Mouse (Mus musculus) spleen, adult 12 weeks (tissue): ENCODE results near the gene Galnt18.

ENCODE experiments used
- DNase-seq: peaks from one replicate; pipeline ENCODE4 v3.0.0; 2022; ENCODE audit warnings: low spot score

The Galnt18 gene

DNA sequence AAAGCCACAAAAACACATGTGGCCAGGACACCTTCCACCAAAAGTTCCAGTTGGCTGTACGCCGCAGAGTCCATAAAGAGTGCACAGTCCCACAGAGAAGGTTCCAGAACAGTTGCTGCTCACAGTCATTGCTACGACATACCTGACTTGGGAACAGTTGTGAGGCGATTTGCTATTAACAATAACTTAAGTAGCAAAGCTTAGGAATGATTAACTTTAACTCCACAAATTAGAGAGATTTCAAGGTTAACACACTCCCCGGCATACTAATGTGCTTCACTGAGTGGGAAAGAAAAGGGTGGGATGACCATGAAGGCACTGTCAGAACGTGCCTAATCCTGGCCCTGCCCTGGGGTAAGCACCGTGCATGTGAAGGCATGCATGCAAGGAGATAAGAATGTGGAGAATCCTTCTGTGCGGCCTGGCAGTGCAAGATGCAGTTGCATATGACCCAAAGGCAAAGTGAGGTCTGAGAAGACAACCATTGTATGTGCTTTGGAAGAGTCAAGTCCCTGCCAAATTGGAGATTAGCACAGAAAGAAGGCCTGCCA, 8.5 kb downstream of the Galnt18 start:
- no peak for DNase-seq

GRCm38 (mm10) chr7:111770585-111770984, 9.2 kb downstream of the Galnt18 start:
- no peak for DNase-seq

GRCm38 (mm10) chr7:111766145-111766767, 13.5 kb downstream of the Galnt18 start:
- no peak for DNase-seq

GRCm38 (mm10) chr7:111762754-111763153, 17.0 kb downstream of the Galnt18 start:
- no peak for DNase-seq

GRCm38 (mm10) chr7:111748571-111749071, 31.2 kb downstream of the Galnt18 start:
- DNase-seq = no peak

GRCm38 (mm10) chr7:111744770-111745169, 35.0 kb downstream of the Galnt18 start:
- DNase-seq = no peak

DNA sequence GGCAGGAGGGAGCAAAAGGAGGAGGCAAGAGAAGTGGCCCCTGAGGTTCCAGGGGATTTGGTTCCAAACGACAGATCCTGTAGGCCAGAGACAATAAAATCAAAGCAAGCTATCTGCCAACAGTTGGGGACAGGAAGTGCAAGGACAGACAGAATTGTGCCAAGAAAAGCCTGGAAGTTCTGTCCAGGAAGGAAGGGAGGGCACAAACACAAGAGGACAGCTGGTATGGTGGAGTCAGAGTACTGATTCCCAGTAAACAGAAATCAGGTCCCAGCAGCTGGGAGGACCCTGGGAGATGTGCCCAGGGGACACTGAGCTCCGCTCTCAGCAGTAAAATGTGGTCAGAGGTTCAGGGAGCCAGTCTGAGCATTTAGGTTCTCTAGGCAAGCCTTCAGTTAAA, 38.2 kb downstream of the Galnt18 start:
- DNase-seq = no peak

GRCm38 (mm10) chr7:111740091-111740490, 39.7 kb downstream of the Galnt18 start:
- no peak for DNase-seq

- no peak for DNase-seq
Measured at GRCm38 (mm10) chr7:111739371-111739765, 40.4 kb downstream of the Galnt18 start.

GRCm38 (mm10) chr7:111738456-111739370, 41.1 kb downstream of the Galnt18 start:
- no peak for DNase-seq

GRCm38 (mm10) chr7:111737426-111737825, 42.4 kb downstream of the Galnt18 start:
- DNase-seq = no peak

- DNase-seq = no peak
Measured at GRCm38 (mm10) chr7:111736365-111736764, 43.4 kb downstream of the Galnt18 start.

DNA sequence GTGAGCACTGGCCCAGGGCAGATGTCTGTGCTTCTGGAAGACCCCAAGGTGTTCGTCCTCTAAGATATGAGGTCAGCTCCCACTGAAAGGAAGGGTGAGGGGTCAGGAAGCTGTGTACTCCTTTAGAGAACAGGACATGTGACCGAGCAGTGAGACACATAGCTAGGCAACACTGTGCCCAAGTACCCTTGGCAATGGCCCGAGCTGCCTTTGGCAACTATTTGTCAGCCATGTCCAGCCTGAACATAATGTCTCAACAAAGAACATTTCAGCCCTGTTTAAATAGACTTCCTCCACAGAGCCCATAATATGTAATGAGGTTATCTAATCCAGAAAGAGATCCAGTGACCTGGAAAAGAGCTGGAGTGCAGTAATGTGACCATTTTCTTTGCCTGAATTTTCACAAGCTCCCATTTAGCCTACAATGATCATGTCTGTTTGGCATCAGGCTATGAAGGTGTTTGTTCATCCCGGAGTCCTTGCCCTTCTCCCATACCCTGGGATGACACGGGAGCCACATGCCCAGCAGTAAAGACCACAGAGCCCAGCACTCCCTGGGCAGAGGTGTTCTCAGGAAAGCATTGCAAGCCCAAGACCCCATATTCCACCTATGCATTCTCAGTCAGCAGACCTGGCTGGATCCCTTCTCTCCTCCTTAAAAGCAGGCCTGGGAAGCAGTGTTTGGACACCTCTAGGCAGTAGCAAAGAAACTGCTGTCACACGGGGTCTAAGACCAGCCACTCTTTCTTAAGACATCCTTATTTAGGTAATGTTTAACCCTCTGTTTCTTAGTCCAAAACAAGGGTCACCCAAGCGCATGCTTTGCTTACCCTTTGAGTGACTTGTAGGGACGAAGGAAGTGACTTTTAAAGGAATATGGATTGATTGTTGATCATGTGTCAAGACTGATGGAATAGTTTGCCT, 49.2 kb downstream of the Galnt18 start:
- no peak for DNase-seq

DNA sequence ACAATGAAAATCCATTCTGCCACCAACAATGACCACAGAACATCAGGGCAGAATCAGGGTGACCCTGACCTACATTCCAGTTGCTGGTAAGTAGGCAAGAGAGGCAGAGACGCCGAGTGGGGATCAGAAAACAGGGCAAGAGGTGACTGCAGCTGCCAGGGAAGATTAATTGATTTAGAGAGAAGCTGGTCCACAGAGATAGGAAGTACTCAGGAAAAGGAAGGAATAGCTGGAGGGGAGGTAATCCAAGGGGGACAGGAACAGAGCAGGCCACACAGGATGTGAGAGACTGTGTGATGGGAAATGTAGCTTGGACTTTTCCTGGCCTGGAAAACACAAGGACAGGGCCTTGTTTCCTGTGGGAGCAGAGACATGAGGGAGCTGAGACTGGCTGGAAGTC, 52.8 kb downstream of the Galnt18 start:
- DNase-seq = no peak

DNA sequence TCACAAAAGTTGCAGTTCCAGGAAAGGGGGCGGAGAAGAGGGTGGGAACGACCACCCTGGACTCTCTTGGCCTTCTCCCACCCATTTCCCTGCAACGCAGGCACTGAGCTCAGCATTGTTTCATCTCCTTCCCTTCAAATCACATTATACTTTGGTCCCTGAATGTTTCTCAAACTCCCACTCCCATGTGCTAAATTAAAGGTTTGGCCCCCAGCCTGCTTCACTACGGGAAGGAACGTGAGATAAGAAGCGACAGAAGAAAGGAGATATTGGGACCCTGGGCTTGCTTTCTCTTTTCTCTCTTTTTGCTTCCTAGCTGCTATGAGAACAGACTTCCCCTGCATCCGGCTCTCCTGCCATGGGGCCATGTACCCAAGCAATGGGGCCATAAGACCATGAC, 55.0 kb downstream of the Galnt18 start:
- no peak for DNase-seq

DNA sequence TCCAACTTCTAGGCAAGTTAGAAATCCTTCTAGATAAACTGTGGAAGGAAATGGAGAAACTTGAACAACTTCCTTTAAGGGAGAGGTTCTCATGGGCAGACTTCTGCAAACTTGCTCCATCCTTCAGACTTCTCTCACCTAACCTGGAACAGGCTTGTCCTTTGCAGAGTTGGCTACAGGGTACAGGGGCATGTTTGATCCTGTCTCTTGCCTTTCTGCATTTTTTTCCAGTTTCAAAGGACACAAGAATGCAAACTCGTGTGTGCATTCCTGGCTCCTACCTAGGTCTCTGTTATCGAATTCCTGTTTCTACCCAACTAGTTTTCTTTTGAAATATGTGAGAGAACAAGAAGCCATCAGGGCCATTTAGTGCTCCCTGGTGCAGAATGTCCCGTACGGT, 55.8 kb downstream of the Galnt18 start:
- DNase-seq = no peak

- DNase-seq = no peak
Measured at GRCm38 (mm10) chr7:111721308-111721698, 58.5 kb downstream of the Galnt18 start.

DNA sequence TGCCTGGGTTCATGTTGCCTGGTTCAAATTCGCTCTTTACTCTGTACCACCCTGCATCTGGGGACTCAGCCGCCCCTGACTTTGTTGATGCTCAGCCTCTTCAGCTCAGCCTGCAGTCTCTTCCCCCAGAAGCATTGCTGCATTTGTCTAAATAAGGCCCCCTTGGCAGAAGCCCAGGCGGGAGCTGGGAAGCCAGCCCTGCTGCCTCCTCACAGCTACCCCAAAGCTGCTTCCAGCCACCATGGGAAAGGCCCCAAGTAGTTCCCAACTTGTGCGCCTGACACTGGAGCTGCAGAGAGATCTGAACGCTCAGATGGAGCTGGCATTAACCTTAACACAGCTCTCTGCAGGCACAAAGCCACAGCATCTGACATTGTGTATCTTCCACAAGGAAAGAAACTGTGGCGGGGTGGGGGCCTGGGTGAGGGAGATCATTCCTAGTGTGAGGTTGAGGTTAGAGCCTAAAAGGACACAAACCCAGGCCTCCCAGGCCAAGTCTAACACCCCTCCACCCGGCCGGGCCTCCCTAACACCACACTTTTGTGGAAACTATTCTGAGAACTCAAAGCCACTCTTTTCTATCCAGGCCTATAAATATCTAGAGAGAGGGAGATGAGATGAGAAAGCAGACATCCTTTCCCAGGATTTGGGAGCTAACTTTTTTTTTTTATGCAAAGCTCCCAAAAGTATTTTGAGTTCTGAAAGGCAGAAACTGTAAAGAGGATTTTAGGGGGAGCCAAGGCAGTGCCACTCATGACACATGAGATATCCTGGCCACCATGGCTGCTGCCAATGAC, 59.1 kb downstream of the Galnt18 start:
- no peak for DNase-seq

- no peak for DNase-seq
Measured at GRCm38 (mm10) chr7:111718900-111719299, 60.9 kb downstream of the Galnt18 start.

DNA sequence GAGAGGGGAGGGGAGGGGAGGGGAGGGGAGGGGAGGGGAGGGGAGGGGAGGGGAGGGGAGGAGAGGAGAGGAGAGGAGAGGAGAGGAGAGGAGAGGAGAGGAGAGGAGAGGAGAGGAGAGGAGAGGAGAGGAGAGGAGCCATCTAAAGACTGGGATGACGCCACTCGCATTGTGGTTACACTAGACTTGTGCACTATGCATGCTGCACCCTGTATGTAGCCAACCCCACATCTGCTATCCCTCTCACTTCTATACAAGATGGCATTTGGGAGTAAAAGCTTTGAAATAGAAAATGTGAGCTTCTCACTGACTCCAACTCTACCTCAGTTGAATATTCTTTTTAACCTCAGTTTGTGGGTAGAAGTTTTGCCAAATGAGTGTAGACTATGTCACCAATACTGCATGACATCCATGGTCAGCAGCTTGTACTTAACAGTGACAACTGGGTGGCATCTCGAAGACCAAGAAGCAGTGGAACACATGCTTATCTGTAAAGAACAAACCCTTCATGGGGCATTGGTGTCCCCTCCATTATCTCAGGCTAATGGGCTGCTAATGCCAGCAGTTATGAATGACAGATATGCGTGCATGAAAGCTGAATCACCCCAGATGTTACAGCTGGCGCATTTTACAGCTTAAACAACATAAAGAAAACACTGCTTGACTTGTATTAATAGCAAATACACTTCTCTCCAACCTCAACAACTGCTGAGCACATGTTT, 65.0 kb downstream of the Galnt18 start:
- no peak for DNase-seq
